Mouse (Mus musculus): ENCODE measurements around the gene Fhad1. TPM values are rescaled to one million over a fixed set of nuclear protein-coding genes. Genes with fewer than 3 reads are reported as not detected.

Fhad1 gene
- polyA plus RNA-seq, 1 experiment from 2014 or later = 4.0 TPM

- Histone ChIP-seq H3K9ac (ENCODE audit: low read length) (no peak overlapping the region), H3K4me3 (ENCODE audit: low read length) (no peak overlapping the region), H3K36me3 (ENCODE audit: control insufficient read depth, insufficient read depth) (peaks cover 5% of the 10 kb centered on the region; the same call in 1 of the 2 replicates), H3K9me3 (replicated peaks; ENCODE audit: control insufficient read depth, low read length) (no peaks in the 10 kb centered on the region), H3K27ac (ENCODE audit: low read length) (0 out of 2 replicates have a peak overlapping the region, but pooled peaks have one; percentile 12), H3K4me2 (ENCODE audit: low read depth, low read length) (0 out of 2 replicates have a peak overlapping the region, but pooled peaks have one; percentile 100), H3K27me3 (ENCODE audit: control insufficient read depth, insufficient read depth, low read length) (no peaks in the 10 kb centered on the region), H3K4me1 (ENCODE audit: control insufficient read depth, insufficient read depth, low read length) (peaks cover 74% of the 10 kb centered on the region)
- whole genome bisulfite sequencing = 68% methylated on average over 11 of the region's 11 CpGs
- ATAC-seq (replicated peaks; ENCODE audit: extremely low read depth, insufficient read depth, low FRiP score) = no peak
Observed at GRCm38 (mm10) chr4:141870666-141871332, 144.1 kb downstream of the Fhad1 start.

GRCm38 (mm10) chr4:141869436-141870215, 145.3 kb downstream of the Fhad1 start:
- 57% methylated on average over 5 of the region's 5 CpGs for WGBS
- no peak overlapping the region for H3K4me2 ChIP-seq (ENCODE audit: low read depth, low read length)
- peak overlapping the region; percentile 12 for H3K9ac ChIP-seq (ENCODE audit: low read length)
- H3K4me1 ChIP-seq (ENCODE audit: control insufficient read depth, insufficient read depth, low read length) = peaks cover 70% of the 10 kb centered on the region
- no peaks in the 10 kb centered on the region for H3K27me3 ChIP-seq (ENCODE audit: control insufficient read depth, insufficient read depth, low read length)
- no peaks in the 10 kb centered on the region for H3K9me3 ChIP-seq (replicated peaks; ENCODE audit: control insufficient read depth, low read length)
- H3K27ac ChIP-seq (ENCODE audit: low read length) = peak overlapping the region; percentile 48
- H3K36me3 ChIP-seq (ENCODE audit: control insufficient read depth, insufficient read depth) = peaks cover 5% of the 10 kb centered on the region; the same call in 1 of the 2 replicates
- ATAC-seq (replicated peaks; ENCODE audit: extremely low read depth, insufficient read depth, low FRiP score) = no peak
- no peak overlapping the region for H3K4me3 ChIP-seq (ENCODE audit: low read length)

GRCm38 (mm10) chr4:141868051-141868450, 146.8 kb downstream of the Fhad1 start:
- ATAC-seq (replicated peaks; ENCODE audit: extremely low read depth, insufficient read depth, low FRiP score) = no peak
- H3K4me1 ChIP-seq (ENCODE audit: control insufficient read depth, insufficient read depth, low read length) = peaks cover 74% of the 10 kb centered on the region

GRCm38 (mm10) chr4:141867498-141867897, 147.4 kb downstream of the Fhad1 start:
- peak overlapping the region; percentile 43 for H3K9ac ChIP-seq (ENCODE audit: low read length)
- no peak overlapping the region for H3K4me3 ChIP-seq (ENCODE audit: low read length)
- peak overlapping the region; percentile 54 for H3K4me2 ChIP-seq (ENCODE audit: low read depth, low read length)
- WGBS = 18% methylated on average over 4 of the region's 4 CpGs
- H3K4me1 ChIP-seq (ENCODE audit: control insufficient read depth, insufficient read depth, low read length) = peaks cover 72% of the 10 kb centered on the region
- H3K9me3 ChIP-seq (replicated peaks; ENCODE audit: control insufficient read depth, low read length) = no peaks in the 10 kb centered on the region
- H3K27ac ChIP-seq (ENCODE audit: low read length) = peak overlapping the region; percentile 95
- peak; percentile 53; the same call in 1 of the 2 replicates for ATAC-seq (replicated peaks; ENCODE audit: extremely low read depth, insufficient read depth, low FRiP score)
- no peaks in the 10 kb centered on the region for H3K27me3 ChIP-seq (ENCODE audit: control insufficient read depth, insufficient read depth, low read length)
- H3K36me3 ChIP-seq (ENCODE audit: control insufficient read depth, insufficient read depth) = peaks cover 5% of the 10 kb centered on the region; the same call in 1 of the 2 replicates

More at GRCm38 (mm10) chr4:141868051-141868450, 146.8 kb downstream of the Fhad1 start:
- 70% methylated on average over 10 of the region's 10 CpGs for WGBS
- H3K36me3 ChIP-seq (ENCODE audit: control insufficient read depth, insufficient read depth) = peaks cover 5% of the 10 kb centered on the region; the same call in 1 of the 2 replicates
- H3K27ac ChIP-seq (ENCODE audit: low read length) = peak overlapping the region; percentile 95
- peak overlapping the region; percentile 43; the same call in 1 of the 2 replicates for H3K9ac ChIP-seq (ENCODE audit: low read length)
- no peaks in the 10 kb centered on the region for H3K27me3 ChIP-seq (ENCODE audit: control insufficient read depth, insufficient read depth, low read length)
- H3K4me2 ChIP-seq (ENCODE audit: low read depth, low read length) = no peak overlapping the region
- no peak overlapping the region for H3K4me3 ChIP-seq (ENCODE audit: low read length)
- no peaks in the 10 kb centered on the region for H3K9me3 ChIP-seq (replicated peaks; ENCODE audit: control insufficient read depth, low read length)

- Histone ChIP-seq H3K9ac (ENCODE audit: low read length) (peak overlapping the region; percentile 43), H3K4me1 (ENCODE audit: control insufficient read depth, insufficient read depth, low read length) (peaks cover 67% of the 10 kb centered on the region), H3K36me3 (ENCODE audit: control insufficient read depth, insufficient read depth) (peaks cover 5% of the 10 kb centered on the region; the same call in 1 of the 2 replicates), H3K27ac (ENCODE audit: low read length) (peak overlapping the region; percentile 95), H3K4me2 (ENCODE audit: low read depth, low read length) (peak overlapping the region; percentile 54), H3K9me3 (replicated peaks; ENCODE audit: control insufficient read depth, low read length) (no peaks in the 10 kb centered on the region), H3K27me3 (ENCODE audit: control insufficient read depth, insufficient read depth, low read length) (no peaks in the 10 kb centered on the region), H3K4me3 (ENCODE audit: low read length) (peak overlapping the region; percentile 14; the same call in 1 of the 2 replicates)
- peak; percentile 79 for ATAC-seq (replicated peaks; ENCODE audit: extremely low read depth, insufficient read depth, low FRiP score)
- 13% methylated on average over 10 of the region's 10 CpGs for WGBS
Observed at GRCm38 (mm10) chr4:141866933-141867490, 147.9 kb downstream of the Fhad1 start.

GRCm38 (mm10) chr4:141865600-141865999, 149.3 kb downstream of the Fhad1 start:
- Histone ChIP-seq H3K4me2 (ENCODE audit: low read depth, low read length) (no peak overlapping the region), H3K9ac (ENCODE audit: low read length) (no peak overlapping the region), H3K36me3 (ENCODE audit: control insufficient read depth, insufficient read depth) (peaks cover 10% of the 10 kb centered on the region), H3K4me3 (ENCODE audit: low read length) (no peak overlapping the region), H3K27ac (ENCODE audit: low read length) (peak overlapping the region; percentile 95), H3K9me3 (replicated peaks; ENCODE audit: control insufficient read depth, low read length) (no peaks in the 10 kb centered on the region), H3K27me3 (ENCODE audit: control insufficient read depth, insufficient read depth, low read length) (no peaks in the 10 kb centered on the region), H3K4me1 (ENCODE audit: control insufficient read depth, insufficient read depth, low read length) (peaks cover 56% of the 10 kb centered on the region)
- WGBS = 97% methylated on average over 5 of the region's 5 CpGs
- no peak for ATAC-seq (replicated peaks; ENCODE audit: extremely low read depth, insufficient read depth, low FRiP score)

- H3K27me3 ChIP-seq (ENCODE audit: control insufficient read depth, insufficient read depth, low read length) = no peaks in the 10 kb centered on the region
- no peak overlapping the region for H3K27ac ChIP-seq (ENCODE audit: low read length)
- no peak overlapping the region for H3K4me2 ChIP-seq (ENCODE audit: low read depth, low read length)
- H3K4me1 ChIP-seq (ENCODE audit: control insufficient read depth, insufficient read depth, low read length) = peaks cover 52% of the 10 kb centered on the region
- H3K9me3 ChIP-seq (replicated peaks; ENCODE audit: control insufficient read depth, low read length) = no peaks in the 10 kb centered on the region
- H3K4me3 ChIP-seq (ENCODE audit: low read length) = no peak overlapping the region
- ATAC-seq (replicated peaks; ENCODE audit: extremely low read depth, insufficient read depth, low FRiP score) = no peak
- peaks cover 12% of the 10 kb centered on the region for H3K36me3 ChIP-seq (ENCODE audit: control insufficient read depth, insufficient read depth)
- no peak overlapping the region for H3K9ac ChIP-seq (ENCODE audit: low read length)
- WGBS = 88% methylated on average over 5 of the region's 5 CpGs
Observed at GRCm38 (mm10) chr4:141865006-141865405, 149.9 kb downstream of the Fhad1 start.

GRCm38 (mm10) chr4:141864506-141864905, 150.4 kb downstream of the Fhad1 start:
- H3K36me3 ChIP-seq (ENCODE audit: control insufficient read depth, insufficient read depth) = peaks cover 16% of the 10 kb centered on the region
- 91% methylated on average over 8 of the region's 8 CpGs for WGBS
- H3K27me3 ChIP-seq (ENCODE audit: control insufficient read depth, insufficient read depth, low read length) = no peaks in the 10 kb centered on the region
- no peak overlapping the region for H3K4me2 ChIP-seq (ENCODE audit: low read depth, low read length)
- no peak overlapping the region for H3K4me3 ChIP-seq (ENCODE audit: low read length)
- no peak overlapping the region for H3K27ac ChIP-seq (ENCODE audit: low read length)
- no peak overlapping the region for H3K9ac ChIP-seq (ENCODE audit: low read length)
- H3K4me1 ChIP-seq (ENCODE audit: control insufficient read depth, insufficient read depth, low read length) = peaks cover 47% of the 10 kb centered on the region
- no peak for ATAC-seq (replicated peaks; ENCODE audit: extremely low read depth, insufficient read depth, low FRiP score)
- H3K9me3 ChIP-seq (replicated peaks; ENCODE audit: control insufficient read depth, low read length) = no peaks in the 10 kb centered on the region

All from heart, embryonic 16.5 days (tissue).